8 mouse cellular contexts compared by ENCODE assay signal in the genomic region with DNA sequence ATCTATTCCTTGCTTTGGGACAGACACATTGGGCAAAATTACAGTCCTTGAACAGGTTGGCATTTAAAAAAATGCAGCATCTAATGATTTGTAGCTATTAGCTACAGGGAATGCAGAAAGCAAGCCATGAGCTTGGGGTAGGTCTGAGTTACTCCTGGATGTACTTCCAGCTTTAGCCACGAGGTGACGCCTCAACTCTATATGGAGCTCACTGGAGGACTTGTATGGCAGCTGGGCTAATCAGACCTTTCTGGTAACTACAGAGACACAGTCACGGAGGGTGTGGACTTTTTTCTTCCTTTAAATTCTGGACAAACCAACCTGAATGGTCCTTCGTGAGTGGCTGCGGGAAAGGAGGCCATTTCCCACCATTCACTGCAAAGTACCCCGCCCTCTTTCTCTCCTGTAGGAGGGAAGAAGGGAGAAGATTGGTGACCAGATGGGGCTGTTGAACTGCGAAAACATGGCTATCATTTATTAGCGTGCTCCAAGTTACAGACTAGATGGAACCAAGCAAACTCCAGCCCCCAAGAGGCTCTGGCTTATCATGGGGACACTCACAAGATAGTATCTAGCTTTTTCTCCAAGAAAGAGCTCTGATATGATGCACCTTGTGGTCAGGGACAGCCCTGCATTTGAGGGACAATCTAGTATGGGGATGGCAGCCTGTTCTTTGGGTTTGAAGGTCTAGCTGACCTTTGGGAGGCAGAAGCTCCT. TPM values are rescaled to one million over a fixed set of nuclear protein-coding genes. Genes with fewer than 3 reads are reported as not detected.
DNase-seq lines count a peak whose midpoint lies in the region; ATAC-seq lines count a peak whose summit lies in the region.

No protein-coding gene starts in this region.

- H3K4me3 ChIP-seq in hindbrain, embryonic 14.5 days (replicated peaks; ENCODE audit: low read length) = no peak overlapping the region

- ATAC-seq in hindbrain, embryonic 14.5 days (ENCODE audit: low FRiP score) = peak; percentile 92

- no peaks in the 10 kb centered on the region for H3K36me3 ChIP-seq in hindbrain, embryonic 14.5 days (replicated peaks; ENCODE audit: control insufficient read depth, insufficient read depth)

- no peak overlapping the region for H3K9ac ChIP-seq in hindbrain, embryonic 14.5 days

- H3K4me1 ChIP-seq in hindbrain, embryonic 14.5 days (replicated peaks; ENCODE audit: control insufficient read depth, insufficient read depth, low read length) = no peaks in the 10 kb centered on the region

- H3K27me3 ChIP-seq in hindbrain, embryonic 14.5 days (ENCODE audit: control insufficient read depth, insufficient read depth, low read length) = no peaks in the 10 kb centered on the region

- 27% methylated on average over 8 of the region's 8 CpGs for WGBS in hindbrain, embryonic 14.5 days

- peak; percentile 39 for DNase-seq in T-cell, adult 2 months (ENCODE audit: low spot score)
- peak; percentile 83 to 88 for DNase-seq in cerebellum, postnatal 25 days
- DNase-seq in gastrocnemius, adult 18-20 months (ENCODE audit: low spot score) = peak; percentile 85
- DNase-seq in hindbrain, embryonic 14.5 days (ENCODE audit: low spot score) = peak; percentile 95
- peak; percentile 91 to 94 for DNase-seq in layer of hippocampus, postnatal 14 days (ENCODE audit: low spot score in 2 of 2)
- peak; percentile 89 for DNase-seq in lung, postnatal 36 days
- peak; percentile 80 for DNase-seq in right cerebral cortex, postnatal 25 days
- peak; percentile 82 for DNase-seq in urinary bladder, postnatal 25 days (ENCODE audit: low spot score)

- peak overlapping the region; percentile 38 for H3K4me2 ChIP-seq in hindbrain, embryonic 14.5 days (replicated peaks)

- no peaks in the 10 kb centered on the region for H3K9me3 ChIP-seq in hindbrain, embryonic 14.5 days (ENCODE audit: control insufficient read depth, low read length)

- no peak overlapping the region for H3K27ac ChIP-seq in hindbrain, embryonic 14.5 days

RNA-seq across cellular contexts. Expression of a gene that starts 6.7 kb away (rescaled TPM):
- total RNA-seq in gastrocnemius, adult 18-20 months (2021) = not detected
- polyA plus RNA-seq in hindbrain, embryonic 14.5 days (2014; fragmentation: Nextera tagmentation; extraction: Ambion mirVana) = not detected in 2 replicates
- total RNA-seq in layer of hippocampus, postnatal 14 days (2021) = not detected

RNA-seq across cellular contexts. Expression of a gene that starts 57.1 kb away (rescaled TPM):
- under 1 TPM in 1 of 2 experiments, not detected in 1; 0.28 TPM for total RNA-seq in gastrocnemius, adult 18-20 months (2021)
- polyA plus RNA-seq in hindbrain, embryonic 14.5 days (2014; fragmentation: Nextera tagmentation; extraction: Ambion mirVana) = 0.50 and 0.62 TPM in 2 replicates
- total RNA-seq in layer of hippocampus, postnatal 14 days (2021) = 1 to 10 TPM in 1 of 2 experiments, under 1 TPM in 1; 0.69 to 1.0 TPM

Comparison
In these comparisons a context has a peak if more than half of its experiments do, and no peak if none do; other contexts are left out.
1. DNase-seq: peak in every context shown above with its lines; median percentile 95 in hindbrain, embryonic 14.5 days; 92 in layer of hippocampus, postnatal 14 days; 89 in lung, postnatal 36 days; 86 in cerebellum, postnatal 25 days; 85 in gastrocnemius, adult 18-20 months; 82 in urinary bladder, postnatal 25 days; 80 in right cerebral cortex, postnatal 25 days; 39 in T-cell, adult 2 months.